Comparison of ENCODE assay signal across 19 mouse cellular contexts in genomic region chr12:86950961-86951360, GRCm38 (mm10). TPM values are rescaled to one million over a fixed set of nuclear protein-coding genes. Genes with fewer than 3 reads are reported as not detected.
A peak's percentile ranks its signal among the peaks of the same experiment; 100 is the strongest.
DNase-seq lines count a peak whose midpoint lies in the region; ATAC-seq and TF ChIP-seq lines count a peak whose summit lies in the region.
"Had no signal": no experiment of that assay in that cellular context is flagged by ENCODE, and none has a peak within 500 bp of the region (broad histone marks: within the 10 kb centered on the region; RNA-seq: fewer than 3 reads in every experiment).

No protein-coding gene starts in this region.

- no peak overlapping the region for H3K9ac ChIP-seq in heart, adult 2 months (ENCODE audit: low read depth, low read length)
- no peak overlapping the region for H3K9ac ChIP-seq in liver, embryonic 12.5 days
- H3K9ac ChIP-seq in intestine, embryonic 16.5 days (ENCODE audit: low read depth, low read length), result no peak overlapping the region
- H3K9ac ChIP-seq in kidney, embryonic 16.5 days (replicated peaks; ENCODE audit: low read length), result no peak overlapping the region
- H3K9ac ChIP-seq: embryonic facial prominence, embryonic 12.5 days; lung, embryonic 15.5 days had no signal

- peaks cover 12% of the 10 kb centered on the region for H3K4me1 ChIP-seq in heart, adult 2 months (ENCODE audit: control insufficient read depth, insufficient read depth, low read length)
- H3K4me1 ChIP-seq in liver, embryonic 12.5 days, result peaks cover 38% of the 10 kb centered on the region
- peaks cover 13% of the 10 kb centered on the region for H3K4me1 ChIP-seq in intestine, embryonic 16.5 days (ENCODE audit: control insufficient read depth, insufficient read depth, low read length)
- peaks cover 23% of the 10 kb centered on the region for H3K4me1 ChIP-seq in kidney, embryonic 16.5 days (ENCODE audit: insufficient read depth, low read length)

- H3K27ac ChIP-seq in heart, adult 2 months, result peak overlapping the region; percentile 99
- no peak overlapping the region for H3K27ac ChIP-seq in liver, embryonic 12.5 days
- no peak overlapping the region for H3K27ac ChIP-seq in intestine, embryonic 16.5 days (ENCODE audit: low read length)
- no peak overlapping the region for H3K27ac ChIP-seq in kidney, embryonic 16.5 days (ENCODE audit: low read length)
- H3K27ac ChIP-seq: embryonic facial prominence, embryonic 12.5 days; hindbrain, postnatal 0 days; lung, embryonic 15.5 days had no signal

- H3K4me3 ChIP-seq in heart, adult 2 months, result no peak overlapping the region
- H3K4me3 ChIP-seq in liver, embryonic 12.5 days, result no peak overlapping the region
- H3K4me3 ChIP-seq in intestine, embryonic 16.5 days (ENCODE audit: low read length), result no peak overlapping the region
- no peak overlapping the region for H3K4me3 ChIP-seq in kidney, embryonic 16.5 days (ENCODE audit: low read length)
- H3K4me3 ChIP-seq: embryonic facial prominence, embryonic 12.5 days; lung, embryonic 15.5 days; neural tube, embryonic 13.5 days had no signal

- TF ChIP-seq EP300 in heart, adult 2 months (IDR thresholded peaks at IDR 0.05; ENCODE audit: insufficient read depth, low read depth, low read length), result no peak

- peaks cover 14% of the 10 kb centered on the region for H3K36me3 ChIP-seq in heart, adult 2 months (ENCODE audit: control insufficient read depth, insufficient read depth, low read length)
- peaks cover 39% of the 10 kb centered on the region for H3K36me3 ChIP-seq in liver, embryonic 12.5 days
- H3K36me3 ChIP-seq in intestine, embryonic 16.5 days (ENCODE audit: control insufficient read depth, insufficient read depth, low read length), result no peaks in the 10 kb centered on the region
- peaks cover 26% of the 10 kb centered on the region for H3K36me3 ChIP-seq in kidney, embryonic 16.5 days (ENCODE audit: insufficient read depth, low read length)

- peaks cover 7% of the 10 kb centered on the region for H3K79me2 ChIP-seq in heart, adult 2 months (replicated peaks; ENCODE audit: control insufficient read depth, insufficient read depth, low read length)

- ATAC-seq in liver, embryonic 12.5 days, result no peak
- no peak for ATAC-seq in intestine, embryonic 16.5 days
- ATAC-seq in kidney, embryonic 16.5 days (ENCODE audit: low FRiP score, low TSS enrichment), result no peak
- ATAC-seq: hindbrain, postnatal 0 days had no signal

- TF ChIP-seq CTCF in heart, adult 2 months (IDR thresholded peaks at IDR 0.05), result no peak

- 96% methylated on average over 3 of the region's 3 CpGs for WGBS in heart, adult 2 months
- WGBS in liver, embryonic 12.5 days (ENCODE audit: insufficient replicate concordance), result 86% methylated on average over 3 of the region's 3 CpGs
- 89% methylated on average over 3 of the region's 3 CpGs for WGBS in intestine, embryonic 16.5 days
- 96% methylated on average over 3 of the region's 3 CpGs for WGBS in kidney, embryonic 16.5 days

- no peak for TF ChIP-seq POLR2A in heart, adult 2 months (IDR thresholded peaks at IDR 0.05; ENCODE audit: insufficient read depth, low read depth, low read length)

- H3K27me3 ChIP-seq in heart, adult 2 months (ENCODE audit: control insufficient read depth, insufficient read depth, low read length), result no peaks in the 10 kb centered on the region
- H3K27me3 ChIP-seq in liver, embryonic 12.5 days (replicated peaks), result no peaks in the 10 kb centered on the region
- H3K27me3 ChIP-seq in intestine, embryonic 16.5 days (replicated peaks; ENCODE audit: control insufficient read depth, insufficient read depth, low read length), result no peaks in the 10 kb centered on the region
- H3K27me3 ChIP-seq in kidney, embryonic 16.5 days (ENCODE audit: insufficient read depth, low read length), result no peaks in the 10 kb centered on the region
- H3K27me3 ChIP-seq: embryonic facial prominence, embryonic 12.5 days; lung, embryonic 15.5 days; megakaryocyte, embryonic 14.5 days; neural tube, embryonic 13.5 days had no signal

- intact Hi-C loops in heart, adult 2 months (cut with DNase I), result no loop called here

- no peaks in the 10 kb centered on the region for H3K9me3 ChIP-seq in liver, embryonic 12.5 days (replicated peaks)
- H3K9me3 ChIP-seq in intestine, embryonic 16.5 days (ENCODE audit: control insufficient read depth, low read length), result no peaks in the 10 kb centered on the region
- no peaks in the 10 kb centered on the region for H3K9me3 ChIP-seq in kidney, embryonic 16.5 days (ENCODE audit: low read length)
- H3K9me3 ChIP-seq: embryonic facial prominence, embryonic 12.5 days; lung, embryonic 15.5 days; megakaryocyte, embryonic 14.5 days; neural tube, embryonic 13.5 days had no signal

- 0 out of 2 replicates have a peak overlapping the region, but pooled peaks have one; percentile 31 for H3K4me2 ChIP-seq in liver, embryonic 12.5 days
- no peak overlapping the region for H3K4me2 ChIP-seq in intestine, embryonic 16.5 days (ENCODE audit: low read depth, low read length)
- H3K4me2 ChIP-seq in kidney, embryonic 16.5 days (replicated peaks; ENCODE audit: low read depth, low read length), result no peak overlapping the region
- H3K4me2 ChIP-seq: embryonic facial prominence, embryonic 12.5 days; lung, embryonic 15.5 days had no signal

- peak; percentile 54 for DNase-seq in cerebellum, adult 11-12 months
- no peak for DNase-seq in cerebellum, adult 8-10 months
- DNase-seq in heart, adult 2 months, result peak in 1 of 2 experiments; percentile 25
- DNase-seq in heart, adult 8-10 months (ENCODE audit: low spot score), result no peak
- DNase-seq in CD4-positive helper T cell, adult 2 months (ENCODE audit: low read depth, low spot score), result peak; percentile 24
- DNase-seq: kidney, adult 8-10 months; kidney, postnatal 4 days; right cerebral cortex, postnatal 25 days had no signal

RNA-seq across cellular contexts. Expression of gene Cipc, which starts 4.1 kb away (rescaled TPM):
- 10 to 100 TPM; 43.8 to 45.1 TPM for total RNA-seq in heart, adult 2 months (2021)
- polyA plus RNA-seq in heart, adult 2 months (2012; rRNA removed), result 34.1 and 39.6 TPM in 2 replicates
- 10 to 100 TPM; 42.4 to 53.8 (median 48.3) TPM for total RNA-seq in heart, adult 8-10 months (2022)
- 18.0 and 19.2 TPM in 2 replicates for polyA plus RNA-seq in liver, embryonic 12.5 days (2016; fragmentation: Nextera tagmentation; extraction: Ambion mirVana)
- polyA plus RNA-seq in intestine, embryonic 16.5 days (2015; fragmentation: Nextera tagmentation; extraction: Ambion mirVana), result 7.9 and 9.5 TPM in 2 replicates
- polyA plus RNA-seq in kidney, embryonic 16.5 days (2015; fragmentation: Nextera tagmentation; extraction: Ambion mirVana), result 24.0 and 24.9 TPM in 2 replicates

RNA-seq across cellular contexts. Expression of gene Zdhhc22, which starts 39.3 kb away (rescaled TPM):
- not detected for total RNA-seq in heart, adult 2 months (2021)
- polyA plus RNA-seq in heart, adult 2 months (2012; rRNA removed), result not detected in 2 replicates
- not detected for total RNA-seq in heart, adult 8-10 months (2022)
- polyA plus RNA-seq in liver, embryonic 12.5 days (2016; fragmentation: Nextera tagmentation; extraction: Ambion mirVana), result not detected in 2 replicates
- polyA plus RNA-seq in intestine, embryonic 16.5 days (2015; fragmentation: Nextera tagmentation; extraction: Ambion mirVana), result 0.23 and 0.28 TPM in 2 replicates
- polyA plus RNA-seq in kidney, embryonic 16.5 days (2015; fragmentation: Nextera tagmentation; extraction: Ambion mirVana), result 0.14 TPM in 1 of 2 replicates, not detected in the other
- total RNA-seq: common myeloid progenitor, adult 5-6 weeks; hematopoietic stem cell, adult 5-6 weeks had no signal
- polyA plus RNA-seq: gonadal fat pad, adult 2 months had no signal

Comparison
In these comparisons a context has a peak if more than half of its experiments do, and no peak if none do; other contexts are left out.
1. DNase-seq: peak in cerebellum, adult 11-12 months (single experiment) and CD4-positive helper T cell, adult 2 months (single experiment); none in cerebellum, adult 8-10 months (single experiment) and heart, adult 8-10 months (single experiment).